Mouse (Mus musculus) embryo, embryonic 11.5 days (tissue): Measurements from ENCODE around the gene Fem1a.

Experiments
- DNase-seq: peaks from one replicate; pipeline ENCODE4 v3.0.0-alpha.2; 2012; ENCODE audit warnings: low read depth, low spot score

Fem1a gene

DNA sequence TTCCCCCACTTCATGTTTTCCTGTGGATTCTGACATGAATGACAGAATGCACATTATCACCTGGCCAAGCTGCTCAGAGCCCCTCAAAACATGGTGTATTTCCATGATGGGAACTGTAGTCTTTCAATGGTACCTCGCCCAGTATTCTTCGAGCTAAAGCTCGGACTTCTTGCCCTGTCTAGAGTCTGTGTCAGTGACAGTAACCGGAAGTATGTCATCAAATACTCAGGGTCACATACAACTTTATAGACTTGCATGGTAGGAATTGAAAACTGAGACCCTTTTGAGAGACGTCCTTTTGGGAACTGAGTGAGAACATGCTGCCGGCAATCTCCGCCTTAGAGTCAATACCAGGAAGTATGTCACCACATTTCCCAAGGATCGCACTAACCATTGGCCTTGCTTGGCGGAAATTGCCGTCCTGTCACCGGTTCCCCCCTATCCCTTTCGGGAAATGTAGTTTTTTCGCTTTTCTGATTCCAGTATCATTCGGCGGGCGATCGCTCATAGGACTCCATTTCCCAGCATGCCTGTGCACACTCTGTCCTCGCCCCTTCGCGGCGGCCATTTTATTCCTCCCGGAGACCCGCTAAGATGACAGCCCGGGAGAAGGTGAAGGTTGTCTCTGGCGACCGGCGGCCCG is at the start of gene Fem1a:
TSS of gene Fem1a (plus strand) at position 572 of the 643 bp plus-strand sequence.
- DNase-seq: peak; percentile 96

DNA sequence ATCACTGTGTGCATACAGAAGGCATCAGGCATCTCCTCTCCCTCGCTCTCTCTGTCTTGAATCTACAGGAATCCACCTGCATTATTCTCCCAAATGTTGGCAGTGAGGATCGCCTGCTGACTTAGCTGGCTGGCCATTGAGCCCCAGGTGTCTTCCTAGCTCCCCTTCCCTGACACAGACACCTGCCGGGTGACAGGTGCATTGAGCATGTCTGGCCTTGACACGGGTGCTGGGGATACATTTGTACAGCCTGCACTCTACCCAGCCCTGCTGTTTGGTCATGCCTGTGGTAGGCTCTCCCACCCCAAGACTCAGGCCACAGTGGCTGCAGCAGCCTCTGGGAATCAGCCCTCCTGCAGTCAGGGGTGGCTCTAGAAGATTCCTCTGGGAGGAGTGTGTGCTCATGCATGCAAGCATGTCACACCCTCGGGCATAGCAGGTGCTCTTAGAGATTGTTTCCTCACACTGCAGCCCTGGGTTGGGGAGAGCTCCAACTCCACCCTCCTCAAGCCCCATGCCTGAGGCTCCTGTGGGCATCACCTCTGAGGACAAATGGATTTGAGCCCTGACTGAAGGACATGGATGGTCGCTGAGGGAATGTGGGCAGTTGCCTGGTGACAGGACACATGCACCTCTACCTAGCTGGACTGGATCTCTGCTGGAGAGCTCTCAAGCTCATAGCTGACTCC is 49.5 kb upstream of the Fem1a start:
- no peak for DNase-seq

DNA sequence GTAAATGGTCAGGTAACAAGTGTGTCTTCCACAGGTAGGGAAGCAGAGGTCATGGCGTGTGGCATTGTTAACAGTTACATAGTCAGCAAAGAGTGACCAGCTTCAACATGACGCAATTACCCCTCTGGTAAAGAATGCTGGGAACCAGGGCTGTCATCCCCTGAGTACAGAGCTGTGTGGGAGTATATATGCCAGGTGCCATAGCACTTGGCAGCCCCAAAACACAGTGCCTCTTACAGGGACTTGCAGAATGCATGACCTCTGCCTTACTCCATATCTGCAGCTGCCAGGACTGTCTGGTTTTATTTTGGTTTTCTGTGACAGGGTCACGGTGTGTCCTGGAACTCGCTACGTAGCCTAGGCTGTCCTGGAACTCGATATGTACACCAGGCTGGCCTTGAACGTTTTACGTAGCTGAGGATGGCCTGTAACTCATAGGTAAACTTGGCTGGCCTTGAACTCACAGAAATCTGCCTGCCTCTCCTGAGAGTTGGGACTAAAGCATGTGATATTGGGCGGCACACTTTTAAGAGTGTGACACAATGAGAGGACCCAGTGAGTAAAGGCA is 48.6 kb upstream of the Fem1a start:
- no peak for DNase-seq

DNA sequence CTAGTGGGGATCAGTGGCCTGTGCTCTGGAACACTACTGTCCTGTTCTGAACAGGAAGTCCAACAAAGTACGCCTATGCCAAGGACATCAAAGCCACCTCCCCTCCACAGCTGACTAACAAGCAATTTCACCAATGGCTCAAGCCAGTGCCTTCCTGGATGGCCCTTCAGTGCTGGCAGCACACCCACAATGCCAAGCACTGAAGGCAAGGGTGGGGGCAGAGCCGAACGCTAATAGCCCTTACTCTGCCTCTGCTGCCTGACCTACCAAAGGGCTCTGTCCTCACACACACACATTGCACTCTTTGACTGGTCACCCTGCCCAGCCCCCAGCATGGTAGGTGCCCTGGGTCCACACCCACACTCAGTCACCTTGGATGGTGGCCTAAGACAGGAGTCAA is 47.8 kb upstream of the Fem1a start:
- DNase-seq: no peak

DNA sequence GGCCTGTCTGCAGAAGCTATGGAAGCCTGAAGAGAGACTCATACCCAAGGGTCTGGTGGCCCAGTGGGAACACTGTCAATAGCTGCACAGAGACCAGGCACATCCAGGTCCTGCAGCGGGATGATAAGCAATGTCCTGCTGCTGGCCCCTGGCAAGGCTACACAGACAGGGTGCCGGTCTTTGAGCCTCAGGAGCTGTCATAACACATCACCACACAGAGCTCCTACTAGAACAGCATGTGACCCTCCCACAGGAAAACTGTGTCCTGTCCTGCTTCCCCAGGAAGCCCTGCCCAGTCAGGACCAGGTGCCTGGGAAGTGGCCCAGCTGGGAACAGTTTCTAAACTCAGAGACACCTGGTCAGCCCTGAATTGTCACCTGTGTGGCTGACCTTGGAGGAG is 45.5 kb upstream of the Fem1a start:
- no peak for DNase-seq

DNA sequence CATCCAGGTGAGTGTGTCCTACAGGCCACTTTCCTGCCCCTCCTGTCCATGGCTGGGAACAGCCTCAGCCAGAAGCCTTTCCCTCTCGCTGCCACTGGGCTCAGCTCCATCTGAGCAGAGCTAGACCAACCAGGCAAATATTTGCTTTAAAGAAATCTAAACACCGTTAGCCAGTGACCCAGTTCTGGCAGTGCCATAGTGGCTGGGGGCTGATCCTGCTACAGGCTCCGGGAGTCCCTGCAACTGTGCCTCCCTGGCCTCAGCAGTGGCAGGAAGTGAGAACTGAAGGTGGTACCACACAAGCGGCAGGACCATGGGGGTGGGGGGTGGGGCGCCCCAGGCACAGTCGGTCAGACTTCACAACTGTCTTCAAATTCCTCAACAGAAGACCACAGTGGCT is 43.9 kb upstream of the Fem1a start:
- no peak for DNase-seq

DNA sequence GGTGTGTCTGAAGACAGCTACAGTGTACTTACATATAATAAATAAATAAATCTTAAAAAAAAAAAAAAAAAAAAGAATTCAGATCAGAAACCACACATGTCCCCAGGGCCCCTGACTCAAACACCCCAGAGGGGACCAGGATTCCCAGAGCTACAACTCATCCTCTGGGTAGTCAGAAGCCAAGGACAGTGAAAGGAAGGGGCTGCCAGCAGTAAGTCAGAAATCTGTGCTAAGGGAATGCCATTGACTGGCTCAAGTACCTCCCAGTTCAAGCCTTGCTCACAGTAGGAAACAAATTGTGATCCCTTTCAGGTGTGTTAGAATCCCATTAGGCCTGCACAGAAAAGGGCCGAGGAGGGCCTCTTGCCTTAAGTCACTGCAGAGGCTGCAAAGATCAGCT is 42.4 kb upstream of the Fem1a start:
- no peak for DNase-seq

DNA sequence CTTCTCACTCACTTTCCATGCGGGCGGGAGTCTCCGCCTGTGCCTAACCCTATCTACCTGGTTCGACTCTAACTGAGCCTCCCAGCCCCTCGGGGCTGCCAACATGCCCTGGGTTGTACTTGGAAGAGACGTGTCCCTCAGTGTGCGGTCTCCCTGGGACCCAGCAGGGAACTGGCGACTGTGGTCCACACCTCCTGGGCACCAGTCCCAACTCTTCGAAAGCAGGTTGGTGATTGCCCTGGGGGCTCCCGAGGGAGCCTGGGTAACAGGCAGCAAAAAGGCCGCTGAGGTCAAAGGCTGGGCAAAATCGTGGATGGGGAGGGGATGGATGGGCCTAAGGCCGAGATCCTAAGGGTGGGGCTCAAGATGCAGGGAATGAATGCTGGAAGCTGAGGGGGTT is 38.9 kb upstream of the Fem1a start:
- no peak for DNase-seq

DNA sequence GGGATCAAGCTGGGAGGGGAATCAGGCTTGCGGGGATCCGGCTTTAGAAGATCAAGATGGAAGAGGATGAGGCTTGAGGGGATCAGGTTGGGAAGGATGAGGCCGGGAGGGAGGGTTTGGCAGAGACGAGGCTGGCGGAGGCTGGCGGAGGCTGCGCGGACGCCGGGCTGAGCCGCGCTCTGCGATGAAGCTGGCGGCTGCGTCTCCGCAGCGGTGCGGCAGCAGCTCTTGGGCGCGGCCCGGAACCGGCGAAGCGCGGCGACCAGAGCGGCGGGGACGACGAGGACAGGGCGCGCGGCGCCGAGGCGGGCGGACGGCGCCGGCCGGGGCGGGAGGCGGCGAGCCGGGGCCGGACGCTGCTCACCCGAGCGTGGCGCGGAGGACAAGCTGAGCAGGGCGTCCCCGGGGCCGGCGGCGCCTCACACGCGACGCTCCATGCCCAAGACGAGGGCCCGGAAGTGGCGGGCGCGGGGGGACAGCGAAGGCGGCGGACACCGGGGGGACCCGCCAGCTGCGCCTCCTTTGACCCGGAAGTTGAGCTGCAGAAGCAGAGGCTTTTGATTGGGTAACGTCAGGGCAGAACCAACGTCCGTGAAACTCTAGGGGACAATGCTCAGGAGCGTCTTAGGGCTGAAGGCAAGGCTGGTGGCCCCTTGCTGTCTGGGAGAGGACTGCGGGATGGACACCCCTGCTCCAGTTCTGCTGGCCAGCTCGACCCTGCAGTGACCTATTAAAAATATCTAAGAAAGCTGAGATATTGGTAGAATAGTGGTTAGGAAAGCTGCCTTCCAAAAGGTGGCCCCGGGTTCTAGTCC is 38.0 kb upstream of the Fem1a start, which contains the start of gene Dpp9:
TSS of gene Dpp9 (minus strand) at position 529 of the 815 bp plus-strand sequence.
- peak; percentile 88 for DNase-seq

DNA sequence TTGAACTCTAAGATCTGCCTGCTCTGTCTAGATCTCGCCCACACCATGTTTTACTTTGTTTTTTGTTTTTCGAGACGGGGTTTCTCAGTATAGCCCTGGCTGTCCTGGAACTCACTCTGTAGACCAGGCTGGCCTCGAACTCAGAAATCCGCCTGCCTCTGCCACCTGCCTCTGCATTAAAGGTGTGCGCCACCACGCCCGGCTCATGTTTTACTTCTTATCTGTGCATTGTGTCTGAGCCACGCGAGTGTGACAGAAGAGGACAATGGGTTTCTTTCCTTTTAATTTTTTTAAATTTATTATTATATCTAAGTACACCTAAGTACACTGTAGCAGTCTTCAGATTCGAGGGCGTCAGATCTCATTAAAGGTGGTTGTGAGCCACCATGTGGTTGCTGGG is 37.4 kb upstream of the Fem1a start:
- no peak for DNase-seq

DNA sequence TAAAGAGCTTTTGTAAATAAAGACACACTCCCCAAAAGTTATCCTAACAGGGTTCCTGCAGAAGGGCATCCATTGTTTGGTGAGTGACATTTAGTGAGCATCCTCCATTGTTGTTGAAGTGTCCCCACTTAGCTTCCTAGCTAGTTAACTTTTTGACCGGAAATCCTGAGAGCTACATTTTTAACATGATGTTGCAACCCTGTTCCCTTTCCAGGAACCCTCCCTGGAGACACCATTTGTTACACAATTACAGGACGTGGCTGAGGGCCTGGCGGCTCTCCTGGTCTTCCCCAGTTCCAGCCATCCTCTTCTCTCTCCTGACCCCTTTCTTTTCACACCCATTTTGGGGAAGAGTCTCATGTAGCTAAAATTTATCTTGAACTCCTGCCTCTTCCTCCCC is 36.8 kb upstream of the Fem1a start:
- DNase-seq: no peak

DNA sequence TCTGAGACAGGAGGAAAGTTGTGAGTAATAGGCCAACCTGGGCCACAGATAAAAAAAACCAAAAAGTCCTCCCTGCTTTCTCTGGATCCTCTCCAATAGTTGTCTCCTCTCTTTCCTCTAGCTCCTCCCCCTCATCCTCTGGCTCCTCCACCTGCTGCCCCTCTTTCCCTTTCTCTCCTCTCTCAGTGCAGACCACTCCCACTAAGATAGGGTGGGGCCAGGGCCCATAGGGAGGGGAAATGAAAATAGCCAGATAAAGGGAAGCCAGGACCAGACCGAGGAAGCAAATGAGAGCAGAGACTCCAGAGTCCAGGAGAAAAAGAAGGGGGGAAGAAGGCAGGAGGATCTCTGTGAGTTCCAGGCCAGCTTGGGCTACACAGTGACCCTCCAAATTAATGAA is 31.7 kb upstream of the Fem1a start:
- DNase-seq: no peak

DNA sequence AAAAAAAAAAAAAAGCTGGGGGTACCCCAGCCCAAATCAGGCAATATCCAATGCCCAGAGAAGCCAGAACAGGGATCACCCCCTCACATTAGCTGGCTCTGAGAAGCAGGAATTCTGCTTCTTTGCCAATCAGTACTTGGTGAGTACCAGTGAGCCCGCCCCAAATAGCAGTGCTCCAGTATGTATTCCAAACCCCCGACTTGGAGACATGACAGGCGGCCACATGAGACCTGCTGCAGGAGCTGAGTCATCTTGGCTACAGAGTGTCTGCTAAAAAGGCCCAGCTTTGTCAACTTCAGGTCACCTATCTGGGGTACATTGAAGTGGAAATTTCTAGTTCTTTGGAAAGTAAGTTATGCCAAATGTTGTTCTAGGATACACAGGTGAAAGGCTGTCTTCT is 30.0 kb upstream of the Fem1a start:
- no peak for DNase-seq

DNA sequence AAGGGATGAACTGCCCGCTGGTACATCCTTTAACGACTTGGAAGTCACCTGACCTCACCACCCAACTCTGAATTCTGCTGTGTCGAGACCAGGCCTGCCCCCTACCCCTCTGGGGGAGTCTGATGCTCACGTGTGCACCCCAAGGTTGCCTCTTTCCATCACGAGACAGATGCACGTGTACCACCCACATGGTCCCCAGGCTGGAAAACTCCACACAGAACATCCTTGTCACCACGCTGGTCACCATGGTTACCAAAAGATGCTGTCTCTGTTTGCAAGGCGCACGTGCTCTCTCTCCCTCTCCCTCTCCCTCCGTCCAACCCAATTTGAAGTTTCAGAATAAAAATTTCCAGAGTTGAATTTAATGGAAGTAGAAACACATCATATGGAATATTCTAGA is 26.7 kb upstream of the Fem1a start:
- no peak for DNase-seq

DNA sequence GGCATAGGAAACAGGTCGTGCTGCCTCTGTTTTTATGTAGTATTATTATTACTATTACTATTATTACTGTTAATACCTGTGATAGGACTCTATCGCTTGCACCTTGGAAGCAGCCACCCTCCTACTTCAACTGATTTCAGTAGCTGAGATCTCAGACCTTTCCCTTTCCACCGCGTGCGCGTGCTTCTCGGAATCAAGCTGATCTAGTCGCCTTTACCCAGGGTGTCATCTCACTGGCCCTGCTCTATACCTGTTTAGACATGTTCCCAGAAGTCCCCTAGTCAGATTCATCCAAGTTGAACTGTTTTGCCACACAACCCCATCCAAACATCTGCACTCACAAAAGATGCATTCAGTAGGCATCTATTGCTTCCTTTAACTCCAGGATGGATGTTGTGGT is 23.2 kb upstream of the Fem1a start:
- no peak for DNase-seq

DNA sequence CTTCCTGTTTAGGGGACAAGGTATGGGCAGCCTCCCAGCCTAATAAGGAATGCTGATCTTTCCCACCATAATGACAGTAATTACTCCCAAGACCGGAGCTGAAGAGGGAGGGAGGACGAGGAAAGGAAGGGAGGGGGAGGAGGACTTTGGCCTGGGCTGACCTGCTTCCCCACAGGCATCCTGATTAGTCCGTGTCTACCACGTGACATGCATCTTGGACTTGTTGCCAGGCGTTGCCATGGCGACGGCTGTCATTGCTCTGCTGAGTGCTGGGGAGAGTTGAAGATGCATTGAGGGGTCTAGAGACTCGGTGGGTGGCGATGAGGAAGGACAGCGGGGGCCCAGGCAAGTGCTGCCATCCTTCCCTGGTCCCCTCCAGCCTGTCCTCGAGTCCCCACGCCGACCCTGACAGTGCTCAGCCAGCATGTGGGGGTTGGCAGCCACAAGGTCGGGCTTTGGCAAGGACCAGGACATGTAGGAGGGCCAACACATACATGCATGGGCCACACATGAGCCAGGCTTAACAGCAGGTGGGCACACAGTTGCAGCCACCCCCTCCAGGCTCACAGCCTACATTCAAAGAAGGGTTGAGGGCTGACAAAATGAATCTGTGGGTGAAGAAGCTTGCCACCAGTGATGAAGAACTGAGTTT is 22.7 kb upstream of the Fem1a start:
- peak; percentile 71 for DNase-seq

DNA sequence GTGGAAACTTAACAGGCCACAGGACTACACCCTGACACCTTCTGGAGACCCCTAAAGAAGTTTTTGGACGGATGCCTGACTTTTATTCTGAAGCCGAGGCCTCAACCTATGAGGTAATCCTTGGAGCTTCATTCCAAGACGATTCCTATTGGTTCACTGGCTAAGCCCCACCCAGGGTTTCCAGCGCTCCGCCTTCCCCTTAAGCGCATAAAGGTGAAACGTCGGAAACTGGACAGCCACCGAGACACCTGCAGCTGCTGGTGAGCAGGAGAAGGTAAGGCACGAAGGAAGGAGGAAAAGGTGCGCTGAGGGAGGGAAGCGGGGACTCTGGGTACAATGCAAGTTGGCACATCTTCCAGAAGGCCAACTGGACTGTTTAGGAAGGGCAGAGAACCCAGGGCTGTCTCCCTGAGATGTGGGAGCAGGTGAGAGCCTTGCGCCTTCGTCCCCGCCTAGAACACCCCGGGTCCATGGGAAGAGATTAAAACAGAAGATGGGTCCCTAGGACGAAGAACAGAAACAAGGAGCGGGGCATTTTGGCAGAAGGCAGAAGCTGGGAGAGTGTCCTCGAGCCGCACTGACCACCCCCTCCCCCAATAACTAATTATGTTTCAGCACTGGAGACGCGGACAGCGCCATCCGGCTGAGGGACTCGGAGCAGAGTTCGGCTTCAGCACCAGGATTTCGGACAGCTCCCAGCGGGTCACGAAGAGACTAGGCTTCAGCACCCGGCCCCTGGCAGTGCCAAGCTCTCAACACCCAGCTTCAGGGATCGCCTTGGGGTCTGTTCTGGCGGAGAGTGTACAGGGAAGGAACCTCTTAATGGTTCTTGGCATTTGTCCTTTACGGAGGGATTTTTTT is 14.8 kb upstream of the Fem1a start:
- DNase-seq: peak; percentile 84

DNA sequence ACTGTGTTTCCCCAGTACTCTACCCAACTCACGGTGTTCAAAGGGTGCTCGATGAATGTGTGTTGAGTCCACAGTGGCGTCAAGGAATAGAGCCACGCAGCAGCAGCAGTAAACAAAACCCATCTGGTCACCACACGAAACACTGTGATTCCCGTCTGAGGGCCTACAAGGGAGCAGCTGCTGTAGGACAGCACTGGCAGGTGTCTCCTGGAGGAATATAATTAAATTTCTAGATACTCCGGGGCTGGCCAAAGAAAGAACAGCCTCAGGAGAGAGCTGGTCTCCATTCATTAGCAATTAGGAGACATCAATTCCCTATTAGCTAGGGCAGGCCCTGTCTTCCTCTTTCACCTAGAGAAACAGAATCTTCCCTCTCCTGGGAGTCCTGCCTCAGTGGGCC is 11.0 kb upstream of the Fem1a start:
- DNase-seq: no peak

DNA sequence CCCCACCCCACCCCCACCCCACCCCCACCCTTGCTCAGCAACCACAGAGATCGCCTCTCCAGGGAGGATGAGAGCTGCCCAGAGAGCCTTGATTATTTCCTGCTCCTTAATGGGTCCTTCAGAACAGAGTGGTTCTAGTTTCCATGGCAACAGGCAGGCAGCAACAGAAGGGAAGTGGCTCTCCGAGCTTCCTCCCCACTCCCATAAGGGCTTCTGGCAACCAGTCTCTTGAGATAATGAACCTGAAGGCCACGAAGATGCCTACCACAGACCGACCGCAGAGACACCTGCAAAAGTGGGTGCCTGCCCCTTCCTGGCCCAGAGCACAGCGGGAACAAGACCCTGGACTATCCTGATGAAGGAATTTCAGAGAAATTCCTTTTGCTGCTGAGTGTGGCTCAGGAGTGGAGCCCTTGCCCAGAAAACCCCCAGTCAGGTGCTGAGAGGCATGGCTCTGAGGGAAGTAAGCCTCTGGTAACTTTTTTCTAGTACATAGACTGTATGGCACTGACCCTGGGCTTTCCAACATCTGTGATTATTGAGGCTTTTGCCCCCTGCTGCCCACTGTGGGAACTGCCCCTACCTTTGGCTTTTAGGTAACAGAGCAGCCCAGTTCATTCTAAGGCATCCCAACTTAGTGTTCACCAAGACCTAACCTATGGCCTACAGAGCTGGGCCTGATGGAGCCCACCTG is 5.3 kb upstream of the Fem1a start:
- peak; percentile 43 for DNase-seq

DNA sequence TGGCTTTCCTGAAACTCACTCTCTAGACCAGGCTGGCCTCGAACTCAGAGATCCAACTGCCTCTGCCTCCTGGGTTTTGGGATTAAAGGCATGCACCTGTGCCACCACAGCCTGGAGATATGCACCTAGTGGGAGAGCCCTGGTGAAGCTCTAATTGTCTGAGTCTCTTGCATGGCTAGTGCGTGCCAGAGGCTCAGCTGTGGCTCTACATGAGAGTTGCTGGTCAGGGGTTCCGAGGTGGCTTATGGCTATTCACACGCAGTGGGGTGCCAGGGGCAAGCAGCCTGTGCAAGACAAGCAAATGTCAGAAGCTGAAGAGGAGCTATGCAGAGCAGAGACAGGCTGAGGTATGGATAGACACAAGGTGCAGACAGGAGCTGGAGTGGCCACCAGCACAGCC is 1.9 kb upstream of the Fem1a start:
- DNase-seq: no peak
